16 mouse cellular contexts compared by ENCODE assay signal in genomic region chr17:67123722-67124121, GRCm38 (mm10).
"Had no signal": no experiment of that assay in that cellular context is flagged by ENCODE, and none has a peak within 500 bp of the region (broad histone marks: within the 10 kb centered on the region; RNA-seq: fewer than 3 reads in every experiment).

No protein-coding gene starts in this region.

- H3K4me1 ChIP-seq: liver, embryonic 15.5 days; megakaryocyte, embryonic 14.5 days; stomach, embryonic 15.5 days had no signal

- H3K9me3 ChIP-seq: limb, embryonic 12.5 days; liver, embryonic 15.5 days; midbrain, embryonic 15.5 days; stomach, embryonic 15.5 days had no signal

- H3K36me3 ChIP-seq: limb, embryonic 12.5 days; liver, embryonic 15.5 days; midbrain, embryonic 15.5 days; stomach, embryonic 15.5 days had no signal

- H3K4me3 ChIP-seq: left cerebral cortex, adult 2 months; limb, embryonic 12.5 days; liver, embryonic 15.5 days; megakaryocyte, embryonic 14.5 days; midbrain, embryonic 15.5 days; stomach, embryonic 15.5 days had no signal

- H3K27me3 ChIP-seq: limb, embryonic 12.5 days; liver, embryonic 15.5 days; megakaryocyte, embryonic 14.5 days; midbrain, embryonic 15.5 days; stomach, embryonic 15.5 days had no signal

- H3K9ac ChIP-seq: limb, embryonic 12.5 days; liver, embryonic 15.5 days; midbrain, embryonic 15.5 days; stomach, embryonic 15.5 days had no signal

- H3K4me2 ChIP-seq: limb, embryonic 12.5 days; liver, embryonic 11.5 days; liver, embryonic 15.5 days; midbrain, embryonic 11.5 days; midbrain, embryonic 15.5 days; stomach, embryonic 15.5 days had no signal

- H3K27ac ChIP-seq: left cerebral cortex, adult 2 months; limb, embryonic 12.5 days; liver, embryonic 15.5 days; macrophage; midbrain, embryonic 15.5 days; stomach, embryonic 15.5 days had no signal

- DNase-seq: kidney, adult 11 months; kidney, adult 9 months; kidney, postnatal 14 days; lung, adult 2 months; right cerebral cortex, postnatal 14 days; thymus, adult 2 months; thymus, postnatal 25 days had no signal
